Mouse (Mus musculus) lung, postnatal 0 days (tissue): ENCODE measurements at regions not wholly inside any gene's neighbourhood (a gene's known extent, or its start where the extent isn't known, plus 50 kb on each side); places are given as distances from the start of the nearest gene placed in this dataset.

ENCODE experiments used
- ATAC-seq: fragments of 200-750 bp; cut with Nextera tagmentation; 2 replicates; pipeline ENCODE4 v1.8.0; 2017; ENCODE audit warnings: moderate library complexity
- DNase-seq: peaks from one replicate; pipeline ENCODE4 v3.0.0-alpha.2; 2016; ENCODE audit warnings: low spot score
- H3K27ac ChIP-seq: fragments of 300-500 bp; sonication (generic); 2 replicates; pipeline ENCODE4 v1.5.1; 2014; ENCODE audit warnings: antibody characterized with exemption, mild to moderate bottlenecking, low read length, mixed read lengths
- H3K27me3 ChIP-seq: fragments of 300-500 bp; sonication (generic); replicated peaks from 2 replicates; pipeline ENCODE4 v1.6.1; 2014; ENCODE audit warnings: low read length, mixed read lengths; ENCODE audit not compliant: insufficient read depth
- H3K36me3 ChIP-seq: fragments of 300-500 bp; sonication (generic); 2 replicates; pipeline ENCODE4 v1.6.1; 2014; ENCODE audit warnings: low read length, mixed read lengths; ENCODE audit not compliant: insufficient read depth
- H3K4me1 ChIP-seq: fragments of 300-500 bp; sonication (generic); 2 replicates; pipeline ENCODE4 v1.6.1; 2014; ENCODE audit warnings: antibody characterized with exemption, low read depth, low read length, mixed read lengths; ENCODE audit not compliant: insufficient read depth
- H3K4me2 ChIP-seq: fragments of 300-500 bp; sonication (generic); replicated peaks from 2 replicates; pipeline ENCODE4 v1.6.1; 2014; ENCODE audit warnings: low read depth, mild to moderate bottlenecking, low read length, moderate library complexity, mixed read lengths
- H3K4me3 ChIP-seq: fragments of 300-500 bp; sonication (generic); 2 replicates; pipeline ENCODE4 v1.5.1; 2014; ENCODE audit warnings: low read depth, low read length
- H3K9ac ChIP-seq: fragments of 300-500 bp; sonication (generic); replicated peaks from 2 replicates; pipeline ENCODE4 v1.6.1; 2014; ENCODE audit warnings: low read depth, mild to moderate bottlenecking
- H3K9me3 ChIP-seq: fragments of 300-500 bp; sonication (generic); 2 replicates; pipeline ENCODE4 v1.6.1; 2016; ENCODE audit warnings: low read length, mixed read lengths
- CTCF ChIP-seq: IDR thresholded peaks from 2 replicates; pipeline ENCODE4 v1.5.1; 2016; ENCODE audit warnings: antibody characterized with exemption, mild to moderate bottlenecking
- EP300 ChIP-seq: IDR thresholded peaks from 2 replicates; pipeline ENCODE4 v1.6.1; 2016; ENCODE audit warnings: antibody characterized with exemption, mild to moderate bottlenecking, control low read depth
- WGBS: fragments of 180-500 bp; shearing (Covaris S2); extraction: QIAGEN DNeasy Blood & Tissue Kit; methylation state at CpG from one replicate; pipeline ENCODE4 v1.1.7; 2014; 5-methylcytosine and 5-hydroxymethylcytosine counted together

DNA sequence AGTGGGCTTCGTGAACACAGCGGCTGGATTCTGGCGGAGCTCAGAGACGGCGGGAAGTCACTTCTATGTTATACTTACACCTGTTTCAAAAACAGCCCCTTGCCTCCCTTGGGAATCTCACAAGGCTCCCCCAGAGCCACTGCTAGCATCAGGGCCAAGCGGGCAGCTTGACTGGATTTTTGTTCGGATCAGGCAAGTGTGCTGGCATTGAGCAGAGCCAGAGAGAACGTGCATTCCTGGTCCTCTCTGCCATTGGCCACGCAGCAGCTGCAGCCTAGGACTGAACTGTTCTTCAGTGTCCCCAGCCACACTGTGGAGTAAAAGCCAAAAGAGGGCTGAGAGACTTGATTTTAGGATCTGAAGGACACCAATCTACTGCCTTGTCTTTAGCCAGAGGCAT, 195.6 kb upstream of the Lyplal1 start:
- DNase-seq = no peak
- H3K36me3 ChIP-seq = no peaks in the 10 kb centered on the region
- no peak for ATAC-seq
- no peaks in the 10 kb centered on the region for H3K9me3 ChIP-seq
- TF ChIP-seq EP300 = no peak
- 86% methylated on average over 9 of the region's 9 CpGs for WGBS
- H3K4me1 ChIP-seq = no peaks in the 10 kb centered on the region
- H3K27me3 ChIP-seq = no peaks in the 10 kb centered on the region
- H3K4me3 ChIP-seq = no peak overlapping the region
- no peak overlapping the region for H3K9ac ChIP-seq
- no peak overlapping the region for H3K27ac ChIP-seq
- no peak overlapping the region for H3K4me2 ChIP-seq

- H3K9ac ChIP-seq = no peak overlapping the region
- no peaks in the 10 kb centered on the region for H3K27me3 ChIP-seq
- 74% methylated on average over 7 of the region's 7 CpGs for WGBS
- no peaks in the 10 kb centered on the region for H3K9me3 ChIP-seq
- no peak for ATAC-seq
- no peaks in the 10 kb centered on the region for H3K36me3 ChIP-seq
- H3K4me3 ChIP-seq = no peak overlapping the region
- no peak overlapping the region for H3K27ac ChIP-seq
- no peak for TF ChIP-seq CTCF
- no peak for DNase-seq
- H3K4me1 ChIP-seq = no peaks in the 10 kb centered on the region
- H3K4me2 ChIP-seq = no peak overlapping the region
These were observed 194.9 kb upstream of the Lyplal1 start for GRCm38 (mm10) chr1:186312008-186312407.

DNA sequence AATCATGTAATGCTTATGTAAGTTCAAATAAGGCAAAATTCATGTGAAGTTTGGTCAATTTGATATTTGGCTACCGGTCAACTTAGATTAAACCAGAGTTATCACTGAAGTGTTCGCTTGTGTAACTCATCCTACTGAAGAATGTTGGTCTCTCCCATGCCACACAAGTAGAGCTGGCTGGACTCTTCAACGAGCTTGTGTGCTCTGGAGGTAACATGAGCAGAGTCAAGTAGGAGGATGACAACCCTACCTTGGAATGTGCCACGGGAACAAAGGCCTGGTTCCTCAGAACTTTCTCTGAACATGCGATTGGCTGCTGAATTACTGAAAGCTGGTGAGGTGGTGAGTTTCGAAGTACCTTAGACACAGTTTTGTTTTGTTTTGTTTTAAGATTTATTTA, 190.5 kb upstream of the Lyplal1 start:
- H3K36me3 ChIP-seq = no peaks in the 10 kb centered on the region
- H3K4me2 ChIP-seq = no peak overlapping the region
- ATAC-seq = peak; percentile 98
- no peaks in the 10 kb centered on the region for H3K4me1 ChIP-seq
- peak; percentile 89 for DNase-seq
- H3K4me3 ChIP-seq = no peak overlapping the region
- TF ChIP-seq CTCF (no peak), EP300 (peak; percentile 76)
- H3K9ac ChIP-seq = no peak overlapping the region
- no peak overlapping the region for H3K27ac ChIP-seq
- 49% methylated on average over 6 of the region's 6 CpGs for WGBS
- no peaks in the 10 kb centered on the region for H3K27me3 ChIP-seq
- no peaks in the 10 kb centered on the region for H3K9me3 ChIP-seq

- H3K9ac ChIP-seq = no peak overlapping the region
- no peak for ATAC-seq
- no peak overlapping the region for H3K27ac ChIP-seq
- no peak overlapping the region for H3K4me2 ChIP-seq
- 70% methylated on average over 7 of the region's 7 CpGs for WGBS
- H3K9me3 ChIP-seq = no peaks in the 10 kb centered on the region
- H3K36me3 ChIP-seq = no peaks in the 10 kb centered on the region
- no peak for DNase-seq
- H3K27me3 ChIP-seq = no peaks in the 10 kb centered on the region
- H3K4me1 ChIP-seq = no peaks in the 10 kb centered on the region
- TF ChIP-seq CTCF = no peak
- TF ChIP-seq EP300 = no peak
- no peak overlapping the region for H3K4me3 ChIP-seq
These were observed 180.4 kb upstream of the Lyplal1 start for GRCm38 (mm10) chr1:186297464-186297863.

DNA sequence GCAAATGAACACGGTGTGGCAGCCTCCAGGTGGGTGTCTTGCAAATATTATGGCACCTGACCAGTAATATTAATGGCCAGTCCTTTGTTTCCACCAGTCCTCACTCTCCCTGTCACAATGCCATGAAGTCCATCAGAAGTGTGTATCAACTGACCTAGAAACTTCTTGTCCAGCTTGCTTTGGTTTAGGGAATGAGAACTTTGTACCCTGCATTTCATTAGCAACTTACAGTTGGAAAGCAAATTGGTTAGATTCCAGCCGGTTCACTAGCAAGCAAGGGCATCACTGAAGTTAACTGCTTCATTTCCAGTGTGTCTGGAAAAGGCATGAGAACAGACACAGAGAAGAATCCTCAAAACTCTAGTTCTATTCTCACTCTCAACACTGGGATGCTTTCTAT, 178.1 kb upstream of the Lyplal1 start:
- 53% methylated on average over 2 of the region's 2 CpGs for WGBS
- no peak overlapping the region for H3K4me2 ChIP-seq
- H3K9ac ChIP-seq = no peak overlapping the region
- no peak for DNase-seq
- no peaks in the 10 kb centered on the region for H3K9me3 ChIP-seq
- TF ChIP-seq EP300 (no peak), CTCF (no peak)
- H3K27ac ChIP-seq = no peak overlapping the region
- no peak overlapping the region for H3K4me3 ChIP-seq
- ATAC-seq = no peak
- H3K4me1 ChIP-seq = no peaks in the 10 kb centered on the region
- H3K27me3 ChIP-seq = no peaks in the 10 kb centered on the region
- H3K36me3 ChIP-seq = no peaks in the 10 kb centered on the region

DNA sequence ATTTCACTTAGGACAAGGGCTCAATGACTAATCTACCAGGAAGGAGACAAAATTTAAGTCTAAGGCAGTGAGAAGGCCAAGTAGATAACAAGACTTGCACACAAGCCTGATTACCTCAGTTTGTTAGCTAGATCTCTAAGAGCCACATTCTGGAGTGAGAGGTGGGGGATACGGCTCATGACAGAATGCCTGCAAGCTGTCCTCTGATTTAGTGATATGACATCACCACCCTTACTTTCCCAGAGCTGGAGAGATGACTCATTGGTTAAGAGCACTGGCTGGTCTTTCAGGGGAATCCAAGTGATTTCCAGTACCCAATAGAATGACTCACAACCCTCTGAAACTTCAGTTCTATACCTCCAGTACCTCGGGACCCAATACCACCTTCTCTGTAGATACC, 177.5 kb upstream of the Lyplal1 start:
- Histone ChIP-seq H3K9me3 (no peaks in the 10 kb centered on the region), H3K4me2 (no peak overlapping the region), H3K36me3 (no peaks in the 10 kb centered on the region), H3K4me3 (no peak overlapping the region), H3K4me1 (no peaks in the 10 kb centered on the region), H3K9ac (no peak overlapping the region), H3K27me3 (no peaks in the 10 kb centered on the region), H3K27ac (no peak overlapping the region)
- WGBS = 72% methylated on average over 2 of the region's 2 CpGs
- ATAC-seq (peak; percentile 47; the same call in 1 of the 2 replicates), DNase-seq (peak; percentile 28)
- no peak for TF ChIP-seq CTCF
- TF ChIP-seq EP300 = no peak

DNA sequence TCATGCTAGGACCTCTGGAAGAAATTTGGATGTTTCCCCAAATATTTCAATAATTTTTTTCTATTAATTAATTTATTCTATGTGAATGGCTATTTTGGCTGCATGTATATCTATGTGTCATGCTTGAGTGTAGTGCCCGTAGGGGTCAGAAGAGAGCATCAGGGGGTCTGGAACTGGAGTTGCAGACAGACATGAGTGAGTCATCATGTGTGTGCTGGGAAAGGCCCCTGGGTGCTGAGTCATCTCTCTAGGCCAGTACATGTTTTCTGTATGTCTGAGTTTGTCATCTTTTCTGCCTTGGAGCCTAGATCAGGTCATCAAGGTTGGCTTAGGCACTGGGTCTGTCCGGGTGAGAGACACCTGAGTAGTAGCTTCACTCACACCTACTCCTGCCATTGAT, 172.0 kb upstream of the Lyplal1 start:
- TF ChIP-seq EP300 (no peak), CTCF (no peak)
- Histone ChIP-seq H3K4me1 (no peaks in the 10 kb centered on the region), H3K4me2 (no peak overlapping the region), H3K27ac (no peak overlapping the region), H3K27me3 (no peaks in the 10 kb centered on the region), H3K9me3 (no peaks in the 10 kb centered on the region), H3K4me3 (no peak overlapping the region), H3K36me3 (no peaks in the 10 kb centered on the region), H3K9ac (no peak overlapping the region)
- DNase-seq (no peak), ATAC-seq (no peak)
- 80% methylated on average over 2 of the region's 2 CpGs for WGBS
